Mouse (Mus musculus) brain, embryonic 14.5 days (tissue): ENCODE measurements around the gene Man2a1.

ENCODE experiments used
- CTCF ChIP-seq: fragments of 200-500 bp; IDR thresholded peaks from 2 replicates; pipeline ENCODE4 v1.5.1; 2012; ENCODE audit warnings: inconsistent platforms, mild to moderate bottlenecking, moderate library complexity, borderline replicate concordance; ENCODE audit not compliant: insufficient read depth, insufficient read length; ENCODE audit errors: extremely low read depth
- POLR2A ChIP-seq: fragments of 200-500 bp; IDR thresholded peaks from 2 replicates; pipeline ENCODE4 v1.6.1; 2012; ENCODE audit warnings: mild to moderate bottlenecking, inconsistent platforms, borderline replicate concordance; ENCODE audit not compliant: poor library complexity, insufficient read depth, insufficient read length, severe bottlenecking; ENCODE audit errors: extremely low read depth

- TF ChIP-seq POLR2A (no peak), CTCF (no peak)
Measured at GRCm38 (mm10) chr17:64641376-64641775, 40.8 kb downstream of the Man2a1 start.
